Mouse (Mus musculus) hindbrain, embryonic 12.5 days (tissue): Measurements from ENCODE around the gene Fcrl6. TPM values are rescaled to one million over a fixed set of nuclear protein-coding genes. Genes with fewer than 3 reads are reported as not detected.
A peak's percentile ranks its signal among the peaks of the same experiment; 100 is the strongest.

ENCODE experiments used
- ATAC-seq: fragments of 200-750 bp; cut with Nextera tagmentation; 2 replicates; pipeline ENCODE4 v1.8.0; 2017; ENCODE audit warnings: moderate TSS enrichment; ENCODE audit not compliant: low FRiP score
- H3K27ac ChIP-seq: fragments of 300-500 bp; sonication (generic); 2 replicates; pipeline ENCODE4 v1.5.1; 2016; ENCODE audit warnings: mild to moderate bottlenecking
- H3K27me3 ChIP-seq: fragments of 300-500 bp; sonication (generic); 2 replicates; pipeline ENCODE4 v1.6.1; 2016; ENCODE audit warnings: mild to moderate bottlenecking
- H3K36me3 ChIP-seq: fragments of 300-500 bp; sonication (generic); 2 replicates; pipeline ENCODE4 v1.6.1; 2016; ENCODE audit warnings: mild to moderate bottlenecking
- H3K4me1 ChIP-seq: fragments of 300-500 bp; sonication (generic); 2 replicates; pipeline ENCODE4 v1.6.1; 2016
- H3K4me2 ChIP-seq: fragments of 300-500 bp; sonication (generic); replicated peaks from 2 replicates; pipeline ENCODE4 v1.6.1; 2016; ENCODE audit warnings: mild to moderate bottlenecking
- H3K4me3 ChIP-seq: fragments of 300-500 bp; sonication (generic); 2 replicates; pipeline ENCODE4 v1.5.1; 2016; ENCODE audit warnings: mild to moderate bottlenecking
- H3K9ac ChIP-seq: fragments of 300-500 bp; sonication (generic); 2 replicates; pipeline ENCODE4 v1.6.1; 2016; ENCODE audit warnings: mild to moderate bottlenecking, moderate library complexity
- H3K9me3 ChIP-seq: fragments of 300-500 bp; sonication (generic); replicated peaks from 2 replicates; pipeline ENCODE4 v1.6.1; 2016; ENCODE audit warnings: mild to moderate bottlenecking
- WGBS: fragments of 180-500 bp; shearing (Covaris S2); methylation state at CpG from one replicate; pipeline ENCODE4 v1.1.7; 2016; 5-methylcytosine and 5-hydroxymethylcytosine counted together
- polyA plus RNA-seq: library from polyadenylated mRNA; unstranded; fragments of >200 nt; fragmentation: Nextera tagmentation; extraction: Ambion mirVana; gene quantifications from 2 replicates; pipeline ENCODE4 v1.2.1, GENCODE M21; 2016

The Fcrl6 gene
- polyA plus RNA-seq, 1 experiment from 2014 or later, result 0.34 TPM

DNA sequence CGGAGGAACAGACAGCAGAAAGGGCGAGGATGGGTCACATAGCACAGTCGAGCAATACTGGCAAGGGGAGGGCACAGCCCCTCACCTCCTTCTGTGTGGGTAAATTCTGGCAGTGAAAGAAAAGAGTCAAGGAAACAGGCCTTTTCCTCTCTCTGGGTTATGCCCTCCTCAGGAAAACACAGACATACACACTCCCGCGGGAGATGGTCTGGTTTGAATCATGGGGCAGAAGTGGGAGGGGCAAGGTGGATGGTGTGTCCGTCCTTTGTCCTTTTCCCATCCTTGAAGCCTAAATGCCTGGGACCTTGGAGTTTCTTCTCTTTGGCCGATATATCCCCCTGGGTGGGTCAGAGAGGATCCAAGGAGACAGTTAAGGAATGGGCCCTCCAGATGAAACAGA is 27.5 kb upstream of the Fcrl6 start:
- 68% methylated on average over 7 of the region's 7 CpGs for whole genome bisulfite sequencing
- H3K4me2 ChIP-seq, result no peak overlapping the region
- no peaks in the 10 kb centered on the region for H3K27me3 ChIP-seq
- no peak overlapping the region for H3K9ac ChIP-seq
- no peaks in the 10 kb centered on the region for H3K36me3 ChIP-seq
- H3K9me3 ChIP-seq, result no peaks in the 10 kb centered on the region
- H3K4me3 ChIP-seq, result no peak overlapping the region
- ATAC-seq, result no peak
- no peaks in the 10 kb centered on the region for H3K4me1 ChIP-seq
- H3K27ac ChIP-seq, result 0 out of 2 replicates have a peak overlapping the region, but pooled peaks have one; percentile 17

- no peak overlapping the region for H3K4me2 ChIP-seq
- no peak for ATAC-seq
- H3K9me3 ChIP-seq, result no peaks in the 10 kb centered on the region
- H3K36me3 ChIP-seq, result no peaks in the 10 kb centered on the region
- H3K4me3 ChIP-seq, result no peak overlapping the region
- 97% methylated on average over 3 of the region's 3 CpGs for WGBS
- H3K9ac ChIP-seq, result no peak overlapping the region
- no peaks in the 10 kb centered on the region for H3K4me1 ChIP-seq
- no peak overlapping the region for H3K27ac ChIP-seq
- H3K27me3 ChIP-seq, result no peaks in the 10 kb centered on the region
Observed at GRCm38 (mm10) chr1:172626306-172626705, 24.0 kb upstream of the Fcrl6 start.

DNA sequence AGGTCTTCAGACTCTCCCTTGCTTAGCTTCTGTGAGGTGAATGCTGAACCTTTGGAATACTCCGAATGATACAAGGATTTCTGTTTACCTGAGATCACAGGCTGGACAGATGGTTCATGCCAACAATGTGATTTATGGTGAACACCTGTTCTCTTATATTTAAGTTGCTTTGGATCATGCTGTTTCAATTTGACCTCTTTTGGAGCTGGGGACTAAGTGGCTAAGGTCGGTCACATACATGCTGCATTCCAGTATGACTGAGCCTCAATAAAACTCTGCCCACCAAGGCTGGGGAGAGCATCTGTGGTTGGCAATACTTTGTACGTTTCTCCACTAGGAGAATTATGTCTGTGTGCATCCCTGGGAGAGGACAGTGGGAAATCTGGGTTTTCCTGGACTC is 21.7 kb upstream of the Fcrl6 start:
- Histone ChIP-seq H3K27ac (no peak overlapping the region), H3K36me3 (no peaks in the 10 kb centered on the region), H3K4me1 (no peaks in the 10 kb centered on the region), H3K4me3 (no peak overlapping the region), H3K9ac (no peak overlapping the region), H3K27me3 (no peaks in the 10 kb centered on the region), H3K9me3 (no peaks in the 10 kb centered on the region), H3K4me2 (no peak overlapping the region)
- no peak for ATAC-seq
- 90% methylated on average over 3 of the region's 3 CpGs for WGBS

DNA sequence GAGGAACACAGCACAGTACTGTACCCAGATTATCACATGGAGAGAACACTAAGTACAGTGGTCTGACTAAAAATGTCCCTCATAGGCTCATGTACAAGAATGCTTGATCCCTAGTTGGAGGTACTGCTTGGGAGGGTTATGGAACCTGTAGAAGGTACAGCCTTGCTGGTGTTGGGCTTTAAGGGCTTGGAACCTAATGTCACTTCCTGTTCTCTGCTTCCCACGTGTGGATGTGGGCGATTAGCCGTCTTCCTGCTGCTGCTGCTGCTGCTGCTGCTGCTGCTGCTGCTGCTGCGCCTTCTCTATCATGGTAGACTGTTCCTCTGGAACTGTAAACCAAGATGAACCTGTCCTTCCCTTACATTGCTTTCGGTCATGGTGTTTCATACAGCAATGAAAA is 21.2 kb upstream of the Fcrl6 start:
- 75% methylated on average over 5 of the region's 5 CpGs for WGBS
- Histone ChIP-seq H3K4me2 (no peak overlapping the region), H3K36me3 (no peaks in the 10 kb centered on the region), H3K9ac (no peak overlapping the region), H3K27ac (no peak overlapping the region), H3K9me3 (no peaks in the 10 kb centered on the region), H3K4me1 (no peaks in the 10 kb centered on the region), H3K4me3 (no peak overlapping the region), H3K27me3 (no peaks in the 10 kb centered on the region)
- no peak for ATAC-seq

DNA sequence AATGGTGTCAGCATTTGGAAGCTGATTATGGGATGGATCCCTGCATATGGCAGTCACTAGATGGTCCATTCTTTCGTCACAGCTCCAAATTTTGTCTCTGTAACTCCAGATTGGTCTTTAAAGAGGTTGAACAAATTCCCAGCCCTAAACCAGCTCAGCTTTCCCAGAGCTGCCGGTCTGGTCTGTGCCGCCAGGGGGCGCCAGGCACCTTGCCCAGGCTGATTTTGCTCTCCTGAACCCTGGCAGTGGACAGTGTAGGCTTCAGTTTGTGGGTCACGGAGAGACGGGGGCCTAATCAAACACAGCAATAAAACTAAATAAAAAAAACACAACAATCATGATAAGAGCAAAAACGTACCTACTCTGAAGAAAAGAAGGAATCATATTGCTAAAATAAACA is 16.9 kb upstream of the Fcrl6 start:
- Histone ChIP-seq H3K4me3 (no peak overlapping the region), H3K9ac (no peak overlapping the region), H3K9me3 (no peaks in the 10 kb centered on the region), H3K4me2 (no peak overlapping the region), H3K27me3 (no peaks in the 10 kb centered on the region), H3K4me1 (peaks cover 15% of the 10 kb centered on the region), H3K36me3 (no peaks in the 10 kb centered on the region), H3K27ac (no peak overlapping the region)
- no peak for ATAC-seq
- 16% methylated on average over 7 of the region's 7 CpGs for WGBS

- Histone ChIP-seq H3K27me3 (no peaks in the 10 kb centered on the region), H3K9ac (no peak overlapping the region), H3K4me2 (no peak overlapping the region), H3K9me3 (no peaks in the 10 kb centered on the region), H3K27ac (no peak overlapping the region), H3K4me1 (peaks cover 15% of the 10 kb centered on the region), H3K36me3 (no peaks in the 10 kb centered on the region), H3K4me3 (no peak overlapping the region)
- ATAC-seq, result no peak
- WGBS, result 56% methylated on average over 4 of the region's 4 CpGs
Observed at GRCm38 (mm10) chr1:172618141-172618540, 15.8 kb upstream of the Fcrl6 start.

- Histone ChIP-seq H3K36me3 (no peaks in the 10 kb centered on the region), H3K9ac (no peak overlapping the region), H3K27ac (no peak overlapping the region), H3K9me3 (no peaks in the 10 kb centered on the region), H3K4me2 (peak overlapping the region; percentile 81), H3K4me1 (peaks cover 15% of the 10 kb centered on the region), H3K27me3 (no peaks in the 10 kb centered on the region), H3K4me3 (peak overlapping the region; percentile 38)
- peak; percentile 65 for ATAC-seq
- WGBS, result 21% methylated on average over 14 of the region's 14 CpGs
Observed at GRCm38 (mm10) chr1:172617365-172618076, 15.2 kb upstream of the Fcrl6 start.

GRCm38 (mm10) chr1:172616537-172617300 is 14.4 kb upstream of the Fcrl6 start:
- H3K36me3 ChIP-seq, result no peaks in the 10 kb centered on the region
- peaks cover 15% of the 10 kb centered on the region for H3K4me1 ChIP-seq
- ATAC-seq, result peak; percentile 83
- no peaks in the 10 kb centered on the region for H3K27me3 ChIP-seq
- peak overlapping the region; percentile 81 for H3K4me2 ChIP-seq
- no peak overlapping the region for H3K27ac ChIP-seq
- H3K9ac ChIP-seq, result peak overlapping the region; percentile 56
- H3K9me3 ChIP-seq, result no peaks in the 10 kb centered on the region
- peak overlapping the region; percentile 38 for H3K4me3 ChIP-seq
- 8% methylated on average over 22 of the region's 22 CpGs for WGBS

GRCm38 (mm10) chr1:172615412-172615811 is 13.1 kb upstream of the Fcrl6 start:
- Histone ChIP-seq H3K4me2 (no peak overlapping the region), H3K4me3 (no peak overlapping the region), H3K36me3 (no peaks in the 10 kb centered on the region), H3K27ac (no peak overlapping the region), H3K9me3 (no peaks in the 10 kb centered on the region), H3K27me3 (no peaks in the 10 kb centered on the region), H3K9ac (no peak overlapping the region), H3K4me1 (peaks cover 15% of the 10 kb centered on the region)
- no peak for ATAC-seq
- 78% methylated on average over 4 of the region's 4 CpGs for WGBS

DNA sequence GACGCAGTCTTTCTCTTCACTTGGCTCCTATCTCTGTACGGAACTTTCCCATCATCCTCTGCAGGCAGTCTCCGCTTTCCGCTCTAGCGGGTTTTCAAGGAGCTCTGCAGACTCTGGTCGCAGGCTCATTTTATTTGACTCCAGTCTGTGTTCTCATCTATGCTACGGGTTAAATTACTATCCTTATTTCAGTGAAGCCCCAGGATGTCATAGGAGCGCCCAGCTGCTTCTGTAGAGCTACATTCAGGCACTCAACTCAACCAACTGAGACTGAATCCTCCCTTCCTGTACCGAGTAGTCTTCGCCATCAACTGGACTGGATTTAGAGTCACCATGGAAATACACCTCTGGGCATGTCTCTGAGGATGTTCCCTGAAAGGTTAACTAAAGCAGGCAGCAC is 12.3 kb upstream of the Fcrl6 start:
- Histone ChIP-seq H3K9ac (no peak overlapping the region), H3K27me3 (no peaks in the 10 kb centered on the region), H3K9me3 (no peaks in the 10 kb centered on the region), H3K27ac (no peak overlapping the region), H3K4me3 (no peak overlapping the region), H3K4me2 (no peak overlapping the region), H3K36me3 (no peaks in the 10 kb centered on the region), H3K4me1 (peaks cover 15% of the 10 kb centered on the region)
- no peak for ATAC-seq
- WGBS, result 87% methylated on average over 10 of the region's 10 CpGs

DNA sequence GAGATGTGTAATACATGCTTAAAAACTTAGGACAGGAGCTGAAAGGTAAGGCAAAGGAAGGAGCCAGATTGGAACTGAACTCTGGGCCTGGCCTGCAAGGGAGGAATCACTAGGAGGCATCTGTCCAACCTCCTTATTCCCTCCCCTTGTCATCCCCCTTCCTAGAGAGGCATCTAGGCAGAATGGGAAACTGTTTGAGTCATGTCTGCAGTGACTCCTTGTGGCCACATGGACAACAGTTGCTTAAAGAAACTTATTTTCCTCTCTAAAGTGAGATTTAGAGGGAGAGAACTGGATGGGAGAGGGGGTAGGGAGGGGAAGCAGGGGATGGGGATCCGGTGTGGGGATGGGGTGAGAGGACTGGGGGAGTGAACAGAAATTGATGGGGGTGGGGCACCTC is 10.4 kb upstream of the Fcrl6 start:
- Histone ChIP-seq H3K36me3 (no peaks in the 10 kb centered on the region), H3K4me3 (no peak overlapping the region), H3K27ac (no peak overlapping the region), H3K4me2 (no peak overlapping the region), H3K9ac (no peak overlapping the region), H3K4me1 (peaks cover 14% of the 10 kb centered on the region), H3K27me3 (no peaks in the 10 kb centered on the region), H3K9me3 (no peaks in the 10 kb centered on the region)
- WGBS, result 59% methylated on average over 1 of the region's 1 CpGs
- ATAC-seq, result no peak

DNA sequence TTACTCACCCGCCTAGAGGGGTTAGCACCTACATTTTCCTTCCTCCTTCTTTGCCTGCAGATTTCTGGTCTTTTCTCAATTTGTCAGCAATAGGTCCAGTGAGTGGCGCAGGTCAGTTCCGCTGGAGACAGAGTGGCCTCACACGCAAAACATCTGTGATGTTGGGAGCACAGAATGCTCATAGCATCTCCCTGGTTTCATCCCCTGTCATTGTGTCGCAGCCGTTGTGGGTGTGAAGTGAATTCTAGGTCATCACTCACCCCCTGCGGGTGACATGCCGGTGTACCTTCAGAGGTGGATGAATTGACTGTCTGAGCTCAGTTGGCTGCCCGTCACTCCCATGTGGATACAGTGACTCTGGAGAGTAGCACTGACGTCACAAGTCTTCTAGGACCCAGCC is 9.0 kb upstream of the Fcrl6 start:
- Histone ChIP-seq H3K9ac (no peak overlapping the region), H3K27ac (no peak overlapping the region), H3K4me3 (no peak overlapping the region), H3K9me3 (no peaks in the 10 kb centered on the region), H3K4me1 (no peaks in the 10 kb centered on the region), H3K36me3 (no peaks in the 10 kb centered on the region), H3K4me2 (no peak overlapping the region), H3K27me3 (no peaks in the 10 kb centered on the region)
- 79% methylated on average over 10 of the region's 10 CpGs for WGBS
- no peak for ATAC-seq

GRCm38 (mm10) chr1:172594495-172594894 is 7.9 kb downstream of the Fcrl6 start:
- no peaks in the 10 kb centered on the region for H3K9me3 ChIP-seq
- H3K36me3 ChIP-seq, result no peaks in the 10 kb centered on the region
- H3K4me2 ChIP-seq, result no peak overlapping the region
- 0 out of 2 replicates have a peak, but pooled peaks cover 7% of the 10 kb centered on the region for H3K27me3 ChIP-seq
- no peak for ATAC-seq
- H3K4me1 ChIP-seq, result no peaks in the 10 kb centered on the region
- no peak overlapping the region for H3K27ac ChIP-seq
- no peak overlapping the region for H3K9ac ChIP-seq
- H3K4me3 ChIP-seq, result no peak overlapping the region
